Mouse (Mus musculus) B cell, adult 2 months (primary cell): ENCODE measurements around the gene Cbx3.
A peak's percentile ranks its signal among the peaks of the same experiment; 100 is the strongest.
"Not testable (repeated sequence)": the region's sequence is repeated elsewhere in the genome, so short reads cannot be mapped to it uniquely, and the experiment has no call there.

ENCODE experiments used
- DNase-seq, 2 experiments: peaks; one replicate each; pipeline ENCODE4 v3.0.0; 2022

Cbx3 gene

GRCm38 (mm10) chr6:51471179-51471505, 982 bp downstream of the Cbx3 start:
- no peak for DNase-seq

GRCm38 (mm10) chr6:51471782-51472181, 1.6 kb downstream of the Cbx3 start:
- no peak for DNase-seq

GRCm38 (mm10) chr6:51472213-51472612, 2.1 kb downstream of the Cbx3 start:
- DNase-seq, result no peak

- no peak for DNase-seq
Observed at GRCm38 (mm10) chr6:51479136-51479731, 9.1 kb downstream of the Cbx3 start.

GRCm38 (mm10) chr6:51481548-51481947, 11.4 kb downstream of the Cbx3 start:
- DNase-seq, result no peak

- DNase-seq, result no peak
Observed at GRCm38 (mm10) chr6:51483861-51484260, 13.7 kb downstream of the Cbx3 start.

GRCm38 (mm10) chr6:51484556-51484955, 14.4 kb downstream of the Cbx3 start:
- not testable (repeated sequence) for DNase-seq

GRCm38 (mm10) chr6:51485646-51486045, 15.5 kb downstream of the Cbx3 start:
- DNase-seq, result no peak

- DNase-seq, result no peak
Observed at GRCm38 (mm10) chr6:51486076-51486710, 16.0 kb downstream of the Cbx3 start.

GRCm38 (mm10) chr6:51486731-51487130, 16.6 kb downstream of the Cbx3 start:
- no peak for DNase-seq

- no peak for DNase-seq
Observed at GRCm38 (mm10) chr6:51489787-51490186, 19.6 kb downstream of the Cbx3 start.

- DNase-seq, result no peak
Observed at GRCm38 (mm10) chr6:51497321-51498111, 27.4 kb downstream of the Cbx3 start.

GRCm38 (mm10) chr6:51505671-51506070, 35.5 kb downstream of the Cbx3 start:
- DNase-seq, result no peak

GRCm38 (mm10) chr6:51507556-51507955, 37.4 kb downstream of the Cbx3 start:
- no peak for DNase-seq

GRCm38 (mm10) chr6:51508750-51509648, 38.8 kb downstream of the Cbx3 start:
- peak; percentile 82 to 83 for DNase-seq

GRCm38 (mm10) chr6:51510094-51510493, 39.9 kb downstream of the Cbx3 start:
- peak; percentile 70 to 71 for DNase-seq

GRCm38 (mm10) chr6:51510946-51511345, 40.8 kb downstream of the Cbx3 start:
- DNase-seq, result no peak

GRCm38 (mm10) chr6:51513745-51514144, 43.6 kb downstream of the Cbx3 start:
- no peak for DNase-seq

GRCm38 (mm10) chr6:51514860-51515259, 44.7 kb downstream of the Cbx3 start:
- no peak for DNase-seq

GRCm38 (mm10) chr6:51523310-51523709, 53.1 kb downstream of the Cbx3 start:
- DNase-seq, result no peak

GRCm38 (mm10) chr6:51523807-51524320, 53.7 kb downstream of the Cbx3 start, which contains the start of gene Snx10:
Snx10 (plus strand) TSS chr6:51523901.
- peak; percentile 42 to 46 for DNase-seq

GRCm38 (mm10) chr6:51524321-51524931, 54.3 kb downstream of the Cbx3 start:
- DNase-seq, result peak; percentile 51 to 55
